Mouse (Mus musculus) cerebellum, postnatal 14 days (tissue): ENCODE measurements around the gene Gm10803.
"Not testable (repeated sequence)": the region's sequence is repeated elsewhere in the genome, so short reads cannot be mapped to it uniquely, and the experiment has no call there.

Source experiments
- DNase-seq, 2 experiments: peaks; one replicate each; pipeline ENCODE4 v3.0.0; 2021; ENCODE audit warnings: mixed read lengths in 2 of 2

Gene Gm10803

GRCm38 (mm10) chr2:93560268-93560667 lies at the start of gene Gm10803:
Gm10803 (plus strand) TSS chr2:93560568.
- DNase-seq: not testable (repeated sequence)

- DNase-seq: peak; percentile 65 to 66
These were observed 49.5 kb upstream of the Gm10803 start for GRCm38 (mm10) chr2:93510839-93511238.

GRCm38 (mm10) chr2:93512130-93512529 lies 48.2 kb upstream of the Gm10803 start:
- DNase-seq: peak in 1 of 2 experiments; percentile 25

GRCm38 (mm10) chr2:93515246-93515645 lies 45.1 kb upstream of the Gm10803 start:
- peak; percentile 78 for DNase-seq

GRCm38 (mm10) chr2:93521042-93521441 lies 39.3 kb upstream of the Gm10803 start:
- DNase-seq: peak; percentile 84 to 90

GRCm38 (mm10) chr2:93521571-93521970 lies 38.8 kb upstream of the Gm10803 start:
- peak in 1 of 2 experiments; percentile 27 for DNase-seq

- peak in 1 of 2 experiments; percentile 43 for DNase-seq
These were observed 38.4 kb upstream of the Gm10803 start for GRCm38 (mm10) chr2:93522005-93522404.

GRCm38 (mm10) chr2:93525033-93525762 lies 35.2 kb upstream of the Gm10803 start:
- no peak for DNase-seq

- DNase-seq: no peak
These were observed 30.8 kb upstream of the Gm10803 start for GRCm38 (mm10) chr2:93529602-93530001.

- no peak for DNase-seq
These were observed 26.5 kb upstream of the Gm10803 start for GRCm38 (mm10) chr2:93533891-93534290.

GRCm38 (mm10) chr2:93537385-93537967 lies 22.9 kb upstream of the Gm10803 start:
- DNase-seq: peak in 1 of 2 experiments; percentile 30

- no peak for DNase-seq
These were observed 22.2 kb upstream of the Gm10803 start for GRCm38 (mm10) chr2:93538140-93538539.

- DNase-seq: no peak
These were observed 18.6 kb upstream of the Gm10803 start for GRCm38 (mm10) chr2:93541771-93542170.

- no peak for DNase-seq
These were observed 7.5 kb upstream of the Gm10803 start for GRCm38 (mm10) chr2:93552676-93553521.

GRCm38 (mm10) chr2:93553905-93554304 lies 6.5 kb upstream of the Gm10803 start:
- no peak for DNase-seq

GRCm38 (mm10) chr2:93565647-93566046 lies 5.3 kb downstream of the Gm10803 start:
- DNase-seq: no peak

GRCm38 (mm10) chr2:93567675-93568074 lies 7.3 kb downstream of the Gm10803 start:
- DNase-seq: peak; percentile 16 to 37

- peak in 1 of 2 experiments; percentile 12 for DNase-seq
These were observed 12.2 kb downstream of the Gm10803 start for GRCm38 (mm10) chr2:93572565-93572964.

GRCm38 (mm10) chr2:93581271-93581670 lies 20.9 kb downstream of the Gm10803 start:
- no peak for DNase-seq

GRCm38 (mm10) chr2:93585821-93586220 lies 25.5 kb downstream of the Gm10803 start:
- DNase-seq: no peak

- DNase-seq: no peak
These were observed 27.1 kb downstream of the Gm10803 start for GRCm38 (mm10) chr2:93587446-93587845.

- DNase-seq: no peak
These were observed 29.5 kb downstream of the Gm10803 start for GRCm38 (mm10) chr2:93589875-93590274.

- DNase-seq: no peak
These were observed 31.3 kb downstream of the Gm10803 start for GRCm38 (mm10) chr2:93591706-93592105.
